17 mouse cellular contexts compared by ENCODE assay signal in genomic region chr2:131093577-131093976, GRCm38 (mm10). TPM values are rescaled to one million over a fixed set of nuclear protein-coding genes. Genes with fewer than 3 reads are reported as not detected.
"Had no signal": no experiment of that assay in that cellular context is flagged by ENCODE, and none has a peak within 500 bp of the region (broad histone marks: within the 10 kb centered on the region; RNA-seq: fewer than 3 reads in every experiment).

No protein-coding gene starts in this region.

- DNase-seq: gastrocnemius, adult 2 months; gastrocnemius, postnatal 14 days; heart, postnatal 10 days; kidney, adult 18-20 months; kidney, adult 8-10 months; kidney, postnatal 4 days; liver; liver, embryonic 13.5 days had no signal

RNA-seq across cellular contexts. Expression of gene Siglec1, which starts 7.0 kb away (rescaled TPM):
- total RNA-seq: granulocyte monocyte progenitor cell, adult 5-6 weeks had no signal

RNA-seq across cellular contexts. Expression of gene Hspa12b, which starts 33.5 kb away (rescaled TPM):
- total RNA-seq: granulocyte monocyte progenitor cell, adult 5-6 weeks had no signal

RNA-seq across cellular contexts. Expression of gene Gm11037, which starts 39.7 kb away (rescaled TPM):
- total RNA-seq: gastrocnemius, adult 2 months; gastrocnemius, postnatal 14 days; gastrocnemius, postnatal 4 days; granulocyte monocyte progenitor cell, adult 5-6 weeks; heart, postnatal 10 days; heart, postnatal 36 days; layer of hippocampus, adult 2 months; layer of hippocampus, postnatal 10 days; layer of hippocampus, postnatal 25 days; left cerebral cortex, adult 2 months; left cerebral cortex, postnatal 14 days; left cerebral cortex, postnatal 36 days had no signal

RNA-seq across cellular contexts. Expression of gene Gfra4, which starts 50.7 kb away (rescaled TPM):
- total RNA-seq: granulocyte monocyte progenitor cell, adult 5-6 weeks had no signal
